Mouse (Mus musculus) midbrain, postnatal 0 days (tissue): Measurements from ENCODE around the gene Tmem260. TPM values are rescaled to one million over a fixed set of nuclear protein-coding genes. Genes with fewer than 3 reads are reported as not detected.

ENCODE experiments used
- ATAC-seq: fragments of 200-750 bp; cut with Nextera tagmentation; 2 replicates; pipeline ENCODE4 v1.8.0; 2017; ENCODE audit warnings: moderate number of reproducible peaks, mild to moderate bottlenecking, moderate TSS enrichment, moderate library complexity; ENCODE audit not compliant: low FRiP score
- DNase-seq: peaks from one replicate; pipeline ENCODE4 v3.0.0-alpha.2; 2015; ENCODE audit warnings: low spot score
- H3K27ac ChIP-seq: fragments of 300-500 bp; sonication (generic); 2 replicates; pipeline ENCODE4 v1.5.1; 2014; ENCODE audit warnings: low read depth, mild to moderate bottlenecking, low read length, mixed read lengths
- H3K27me3 ChIP-seq: fragments of 300-500 bp; sonication (generic); 2 replicates; pipeline ENCODE4 v1.6.1; 2014; ENCODE audit warnings: low read length, control low read depth, mixed read lengths; ENCODE audit not compliant: insufficient read depth
- H3K36me3 ChIP-seq: fragments of 300-500 bp; sonication (generic); 2 replicates; pipeline ENCODE4 v1.6.1; 2014; ENCODE audit warnings: low read length, control low read depth, mixed read lengths; ENCODE audit not compliant: insufficient read depth
- H3K4me1 ChIP-seq: fragments of 300-500 bp; sonication (generic); 2 replicates; pipeline ENCODE4 v1.6.1; 2014; ENCODE audit warnings: mild to moderate bottlenecking, control low read depth, antibody characterized with exemption, low read length, mixed read lengths; ENCODE audit not compliant: insufficient read depth
- H3K4me2 ChIP-seq: fragments of 300-500 bp; sonication (generic); 2 replicates; pipeline ENCODE4 v1.6.1; 2014; ENCODE audit warnings: low read depth, mild to moderate bottlenecking, low read length, mixed read lengths; ENCODE audit not compliant: poor library complexity, severe bottlenecking
- H3K4me3 ChIP-seq: fragments of 300-500 bp; sonication (generic); 2 replicates; pipeline ENCODE4 v1.5.1; 2014; ENCODE audit warnings: low read depth, mild to moderate bottlenecking, low read length, moderate library complexity
- H3K9ac ChIP-seq: fragments of 300-500 bp; sonication (generic); replicated peaks from 2 replicates; pipeline ENCODE4 v1.6.1; 2014; ENCODE audit warnings: mild to moderate bottlenecking, low read length, moderate library complexity, mixed read lengths; ENCODE audit not compliant: poor library complexity, severe bottlenecking
- H3K9me3 ChIP-seq: fragments of 300-500 bp; sonication (generic); 2 replicates; pipeline ENCODE4 v1.6.1; 2016; ENCODE audit warnings: low read length, control low read depth
- CTCF ChIP-seq: IDR thresholded peaks from 2 replicates; pipeline ENCODE4 v1.5.1; 2016; ENCODE audit warnings: antibody characterized with exemption, mild to moderate bottlenecking
- WGBS: fragments of 180-500 bp; shearing (Covaris S2); extraction: QIAGEN DNeasy Blood & Tissue Kit; methylation state at CpG from one replicate; pipeline ENCODE4 v1.1.7; 2014; 5-methylcytosine and 5-hydroxymethylcytosine counted together
- polyA plus RNA-seq: library from polyadenylated mRNA; unstranded; fragments of >200 nt; fragmentation: Nextera tagmentation; extraction: Ambion mirVana; gene quantifications from 2 replicates; pipeline ENCODE4 v1.2.1, GENCODE M21; 2015
- total RNA-seq: library from RNA; depleted of rRNA; stranded (reverse); fragments of >200 nt; gene quantifications from 2 replicates; pipeline ENCODE4 v1.2.3, GENCODE M21; 2014; rRNA removed

Tmem260 gene
- total and polyA plus RNA-seq, 2 experiments from 2014 or later: 14.2 to 17.4 TPM

DNA sequence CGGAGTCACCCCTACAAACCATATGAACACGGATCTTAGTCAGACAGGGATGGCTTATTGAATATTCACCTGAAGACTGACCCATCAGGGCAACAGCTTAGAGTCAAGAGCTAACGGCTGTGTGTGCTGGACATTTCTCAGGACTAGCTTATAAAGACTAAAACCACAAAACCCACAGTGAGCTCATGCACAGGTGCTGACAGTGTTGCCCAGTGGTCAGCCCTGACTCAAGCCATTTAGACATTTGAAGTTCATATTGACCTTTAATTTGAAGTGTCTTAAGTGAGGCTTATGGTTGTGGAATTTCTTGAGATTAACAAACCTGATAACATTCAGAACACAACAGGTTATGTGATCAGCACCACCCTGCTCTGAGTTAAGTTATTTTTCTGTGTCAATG is 100.1 kb downstream of the Tmem260 start:
- no peak overlapping the region for H3K9ac ChIP-seq
- H3K4me2 ChIP-seq: no peak overlapping the region
- H3K27ac ChIP-seq: no peak overlapping the region
- no peaks in the 10 kb centered on the region; the same call in 1 of the 2 replicates for H3K27me3 ChIP-seq
- no peaks in the 10 kb centered on the region for H3K36me3 ChIP-seq
- H3K9me3 ChIP-seq: no peaks in the 10 kb centered on the region
- no peak overlapping the region for H3K4me3 ChIP-seq
- ATAC-seq (no peak), DNase-seq (no peak)
- WGBS: 91% methylated on average over 3 of the region's 3 CpGs
- TF ChIP-seq CTCF: no peak
- no peaks in the 10 kb centered on the region for H3K4me1 ChIP-seq

DNA sequence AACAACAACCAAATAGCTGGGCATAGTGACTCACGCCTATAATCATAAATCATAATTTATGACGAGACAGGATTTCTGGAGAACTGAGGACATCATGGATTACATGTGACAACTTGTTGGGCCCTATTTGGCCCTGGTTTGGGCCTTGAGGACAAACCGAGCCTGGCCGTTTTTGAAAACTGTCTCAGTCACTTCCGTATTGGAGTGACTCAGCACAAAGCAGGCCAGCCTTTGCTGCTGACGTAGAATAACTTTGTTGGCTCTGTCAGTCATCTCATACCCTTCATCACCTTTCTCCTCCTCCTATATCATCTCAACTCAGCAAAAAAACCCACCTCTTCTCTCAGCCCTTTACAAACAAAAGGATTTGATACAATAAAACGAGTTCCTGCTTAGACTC is 103.8 kb downstream of the Tmem260 start:
- Histone ChIP-seq H3K4me2 (no peak overlapping the region), H3K27ac (no peak overlapping the region), H3K9ac (no peak overlapping the region), H3K4me3 (no peak overlapping the region), H3K36me3 (no peaks in the 10 kb centered on the region), H3K9me3 (no peaks in the 10 kb centered on the region), H3K27me3 (no peaks in the 10 kb centered on the region), H3K4me1 (no peaks in the 10 kb centered on the region)
- WGBS: 89% methylated on average over 7 of the region's 7 CpGs
- ATAC-seq (no peak), DNase-seq (no peak)
- TF ChIP-seq CTCF: no peak

DNA sequence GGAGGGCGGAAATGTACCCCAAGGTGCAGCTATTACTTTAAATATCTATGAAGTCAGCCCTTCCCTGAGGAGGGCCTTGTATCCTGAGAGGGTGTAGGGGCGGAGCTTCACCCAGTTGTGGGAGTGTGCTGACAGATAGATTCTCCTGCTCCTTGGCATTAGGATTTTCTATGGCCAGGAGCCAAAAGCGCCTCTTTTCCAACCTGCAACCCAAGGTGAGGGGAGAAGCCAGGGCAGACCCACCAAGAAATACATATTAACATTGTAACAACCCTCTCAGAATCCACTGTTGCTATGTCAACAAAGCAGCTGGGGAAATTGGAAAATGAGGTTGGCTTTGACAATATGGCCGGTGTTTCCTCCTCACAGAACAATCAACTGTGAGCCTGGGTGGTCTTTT is 107.3 kb downstream of the Tmem260 start:
- H3K9me3 ChIP-seq: no peaks in the 10 kb centered on the region
- no peak overlapping the region for H3K4me2 ChIP-seq
- no peak overlapping the region for H3K9ac ChIP-seq
- WGBS: 70% methylated on average over 4 of the region's 4 CpGs
- no peaks in the 10 kb centered on the region for H3K4me1 ChIP-seq
- DNase-seq: no peak
- no peak for ATAC-seq
- no peak overlapping the region for H3K4me3 ChIP-seq
- H3K27me3 ChIP-seq: no peaks in the 10 kb centered on the region
- no peak for TF ChIP-seq CTCF
- no peak overlapping the region for H3K27ac ChIP-seq
- H3K36me3 ChIP-seq: no peaks in the 10 kb centered on the region

DNA sequence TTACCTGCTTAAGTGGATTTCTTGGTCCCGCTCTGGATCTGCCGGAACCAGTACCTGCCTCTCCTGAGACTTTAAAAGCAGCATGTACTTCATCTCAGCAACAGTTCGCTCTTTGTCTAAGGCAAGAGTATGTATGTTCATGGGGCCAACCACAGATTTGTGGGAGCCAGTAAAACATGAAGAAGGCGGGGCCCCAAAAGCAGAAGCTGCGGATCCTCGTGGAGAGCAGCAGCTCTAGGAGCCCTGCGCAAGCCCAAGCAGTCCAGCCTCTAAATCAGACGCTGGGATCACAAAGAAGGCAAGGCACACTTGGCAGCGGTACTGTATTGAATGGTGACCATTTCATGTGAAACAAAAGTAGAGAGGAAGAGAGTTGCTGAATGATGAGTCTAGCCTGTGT is 107.8 kb downstream of the Tmem260 start:
- Histone ChIP-seq H3K4me2 (no peak overlapping the region), H3K4me1 (no peaks in the 10 kb centered on the region), H3K9ac (no peak overlapping the region), H3K4me3 (no peak overlapping the region), H3K36me3 (no peaks in the 10 kb centered on the region), H3K9me3 (no peaks in the 10 kb centered on the region), H3K27ac (no peak overlapping the region), H3K27me3 (no peaks in the 10 kb centered on the region)
- DNase-seq: no peak
- no peak for TF ChIP-seq CTCF
- WGBS: 88% methylated on average over 9 of the region's 9 CpGs
- ATAC-seq: no peak

DNA sequence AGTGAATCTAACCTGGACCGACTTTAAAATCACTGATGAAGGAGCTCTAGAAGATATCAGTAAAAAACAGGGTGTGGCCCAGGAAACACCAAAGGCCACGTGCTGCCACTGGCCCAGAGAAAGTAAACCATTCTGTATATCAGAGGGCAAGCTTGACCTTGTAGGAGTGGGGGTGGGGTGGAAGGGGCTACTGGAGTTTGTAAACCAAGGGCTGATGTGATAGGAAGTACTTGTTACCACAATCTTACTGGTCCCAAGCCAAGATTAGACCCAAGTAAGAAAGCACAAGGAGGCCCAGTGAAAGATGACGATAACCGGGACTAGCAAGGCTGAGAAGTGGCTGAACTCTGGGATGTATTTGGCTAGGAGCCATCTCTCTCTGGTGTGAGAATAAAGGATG is 113.1 kb downstream of the Tmem260 start:
- H3K9me3 ChIP-seq: no peaks in the 10 kb centered on the region
- no peak overlapping the region for H3K4me2 ChIP-seq
- no peak overlapping the region for H3K9ac ChIP-seq
- no peak for ATAC-seq
- no peaks in the 10 kb centered on the region for H3K36me3 ChIP-seq
- no peak for DNase-seq
- WGBS: 79% methylated on average over 4 of the region's 4 CpGs
- no peak for TF ChIP-seq CTCF
- H3K4me1 ChIP-seq: no peaks in the 10 kb centered on the region
- no peak overlapping the region for H3K4me3 ChIP-seq
- H3K27me3 ChIP-seq: no peaks in the 10 kb centered on the region
- H3K27ac ChIP-seq: no peak overlapping the region

DNA sequence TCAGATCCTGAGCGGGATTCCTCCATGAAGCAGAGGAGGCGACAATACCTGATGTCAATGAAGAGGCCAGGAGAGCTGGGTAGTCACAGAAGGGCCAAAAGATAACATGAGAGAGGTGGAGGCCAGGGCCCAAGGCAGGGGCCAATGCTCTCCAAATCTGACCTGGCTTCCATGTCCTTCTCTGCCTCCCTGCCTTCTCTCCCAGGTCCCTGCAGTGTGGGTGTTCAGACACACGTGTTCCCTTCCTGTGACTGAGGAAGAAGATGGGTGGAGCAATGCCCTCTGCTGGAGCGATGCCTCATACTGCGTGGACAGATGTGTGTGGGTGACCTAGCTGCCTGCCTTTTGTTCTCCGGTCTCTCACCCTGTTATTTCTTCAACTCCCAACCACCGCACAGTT is 113.8 kb downstream of the Tmem260 start:
- TF ChIP-seq CTCF: no peak
- whole genome bisulfite sequencing: 78% methylated on average over 7 of the region's 7 CpGs
- ATAC-seq: no peak

DNA sequence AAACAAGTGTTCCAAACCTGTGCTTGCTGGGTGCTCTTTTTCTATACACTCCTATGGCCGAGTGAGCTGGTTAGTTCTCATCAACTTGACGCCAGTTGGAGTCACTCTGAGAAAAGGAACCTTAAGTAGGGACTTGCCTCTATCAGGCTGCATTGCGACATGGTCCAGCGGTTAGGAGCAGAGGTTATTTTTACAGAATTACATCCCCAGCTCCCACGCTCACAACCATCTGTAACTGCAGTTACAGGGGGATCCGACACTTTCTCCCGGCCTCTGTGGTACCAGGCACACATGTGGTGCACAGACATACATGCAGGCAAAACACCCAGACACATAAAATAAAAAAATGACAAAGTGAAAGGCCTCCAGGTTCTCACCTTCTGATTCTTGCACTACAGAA is 120.7 kb downstream of the Tmem260 start:
- Histone ChIP-seq H3K4me1 (no peaks in the 10 kb centered on the region), H3K36me3 (no peaks in the 10 kb centered on the region), H3K27ac (no peak overlapping the region), H3K4me2 (no peak overlapping the region), H3K27me3 (no peaks in the 10 kb centered on the region), H3K4me3 (no peak overlapping the region), H3K9ac (no peak overlapping the region), H3K9me3 (no peaks in the 10 kb centered on the region)
- DNase-seq: no peak
- ATAC-seq: no peak
- TF ChIP-seq CTCF: no peak
- 64% methylated on average over 7 of the region's 7 CpGs for WGBS

More for the DNA sequence above, 113.8 kb downstream of the Tmem260 start:
- Histone ChIP-seq H3K9ac (no peak overlapping the region), H3K4me3 (no peak overlapping the region), H3K36me3 (no peaks in the 10 kb centered on the region), H3K27me3 (no peaks in the 10 kb centered on the region), H3K4me1 (no peaks in the 10 kb centered on the region), H3K4me2 (no peak overlapping the region), H3K27ac (no peak overlapping the region), H3K9me3 (no peaks in the 10 kb centered on the region)
- DNase-seq: no peak

Other genes with a start within 250 kb of the Tmem260 start
- 90.3 and 93.2 TPM in 2 replicates for gene Otx2, start 227.7 kb downstream of the Tmem260 start, total RNA-seq
- 61.2 and 62.0 TPM in 2 replicates for gene Otx2, start 227.7 kb downstream of the Tmem260 start, polyA plus RNA-seq